Mouse (Mus musculus) hindbrain, embryonic 16.5 days (tissue): ENCODE results near the gene Ptpn3. TPM values are rescaled to one million over a fixed set of nuclear protein-coding genes. Genes with fewer than 3 reads are reported as not detected.
"Not testable (repeated sequence)": the region's sequence is repeated elsewhere in the genome, so short reads cannot be mapped to it uniquely, and the experiment has no call there.

ENCODE experiments used
- ATAC-seq: fragments of 200-750 bp; cut with Nextera tagmentation; 2 replicates; pipeline ENCODE4 v1.8.0; 2017; ENCODE audit warnings: moderate TSS enrichment, moderate library complexity
- H3K27ac ChIP-seq: fragments of 300-500 bp; sonication (generic); 2 replicates; pipeline ENCODE4 v1.5.1; 2014; ENCODE audit warnings: low read depth, mild to moderate bottlenecking, control low read depth, low read length, moderate library complexity
- H3K27me3 ChIP-seq: fragments of 300-500 bp; sonication (generic); replicated peaks from 2 replicates; pipeline ENCODE4 v1.6.1; 2014; ENCODE audit warnings: low read length; ENCODE audit not compliant: control insufficient read depth, insufficient read depth
- H3K36me3 ChIP-seq: fragments of 300-500 bp; sonication (generic); 2 replicates; pipeline ENCODE4 v1.6.1; 2014; ENCODE audit warnings: mild to moderate bottlenecking, low read length, moderate library complexity, mixed read lengths; ENCODE audit not compliant: control insufficient read depth, insufficient read depth
- H3K4me1 ChIP-seq: fragments of 300-500 bp; sonication (generic); 2 replicates; pipeline ENCODE4 v1.6.1; 2014; ENCODE audit warnings: low read depth, low read length; ENCODE audit not compliant: control insufficient read depth, insufficient read depth
- H3K4me2 ChIP-seq: fragments of 300-500 bp; sonication (generic); 2 replicates; pipeline ENCODE4 v1.6.1; 2014; ENCODE audit warnings: mild to moderate bottlenecking, low read length, control low read depth, moderate library complexity
- H3K4me3 ChIP-seq: fragments of 300-500 bp; sonication (generic); 2 replicates; pipeline ENCODE4 v1.5.1; 2014; ENCODE audit warnings: mild to moderate bottlenecking, low read length, control low read depth, moderate library complexity
- H3K9ac ChIP-seq: fragments of 300-500 bp; sonication (generic); 2 replicates; pipeline ENCODE4 v1.6.1; 2014; ENCODE audit warnings: low read depth, mild to moderate bottlenecking, control low read depth, low read length, moderate library complexity
- H3K9me3 ChIP-seq: fragments of 300-500 bp; sonication (generic); 2 replicates; pipeline ENCODE4 v1.6.1; 2014; ENCODE audit warnings: mild to moderate bottlenecking, low read length, moderate library complexity; ENCODE audit not compliant: control insufficient read depth
- WGBS: fragments of 180-500 bp; shearing (Covaris S2); extraction: QIAGEN DNeasy Blood & Tissue Kit; methylation state at CpG from one replicate; pipeline ENCODE4 v1.1.7; 2014; 5-methylcytosine and 5-hydroxymethylcytosine counted together
- polyA plus RNA-seq: library from polyadenylated mRNA; unstranded; fragments of >200 nt; fragmentation: Nextera tagmentation; extraction: Ambion mirVana; gene quantifications from 2 replicates; pipeline ENCODE4 v1.2.1, GENCODE M21; 2015

The Ptpn3 gene
- polyA plus RNA-seq, 1 experiment from 2014 or later = 2.8 TPM

GRCm38 (mm10) chr4:57202660-57203361 is 98.8 kb downstream of the Ptpn3 start:
- whole genome bisulfite sequencing = 75% methylated on average over 10 of the region's 10 CpGs
- H3K9ac ChIP-seq = no peak overlapping the region
- no peak overlapping the region for H3K27ac ChIP-seq
- H3K4me3 ChIP-seq = no peak overlapping the region
- 0 out of 2 replicates have a peak, but pooled peaks cover 6% of the 10 kb centered on the region for H3K36me3 ChIP-seq
- no peaks in the 10 kb centered on the region for H3K4me1 ChIP-seq
- peaks cover 3% of the 10 kb centered on the region; the same call in 1 of the 2 replicates for H3K9me3 ChIP-seq
- H3K4me2 ChIP-seq = no peak overlapping the region
- ATAC-seq = no peak
- H3K27me3 ChIP-seq = no peaks in the 10 kb centered on the region

- H3K9me3 ChIP-seq = peaks cover 3% of the 10 kb centered on the region; the same call in 1 of the 2 replicates
- 62% methylated on average over 7 of the region's 7 CpGs for WGBS
- no peak overlapping the region for H3K9ac ChIP-seq
- H3K27ac ChIP-seq = no peak overlapping the region
- H3K36me3 ChIP-seq = 0 out of 2 replicates have a peak, but pooled peaks cover 6% of the 10 kb centered on the region
- H3K27me3 ChIP-seq = no peaks in the 10 kb centered on the region
- no peaks in the 10 kb centered on the region for H3K4me1 ChIP-seq
- no peak overlapping the region for H3K4me3 ChIP-seq
- no peak for ATAC-seq
- no peak overlapping the region for H3K4me2 ChIP-seq
Measured at GRCm38 (mm10) chr4:57202132-57202531, 99.5 kb downstream of the Ptpn3 start.

GRCm38 (mm10) chr4:57200661-57201060 is 101.0 kb downstream of the Ptpn3 start:
- H3K9me3 ChIP-seq = peaks cover 3% of the 10 kb centered on the region; the same call in 1 of the 2 replicates
- H3K9ac ChIP-seq = no peak overlapping the region
- H3K27ac ChIP-seq = no peak overlapping the region
- ATAC-seq = no peak
- H3K36me3 ChIP-seq = 0 out of 2 replicates have a peak, but pooled peaks cover 6% of the 10 kb centered on the region
- H3K4me1 ChIP-seq = no peaks in the 10 kb centered on the region
- H3K27me3 ChIP-seq = no peaks in the 10 kb centered on the region
- H3K4me3 ChIP-seq = no peak overlapping the region
- H3K4me2 ChIP-seq = no peak overlapping the region
- WGBS = 88% methylated on average over 6 of the region's 6 CpGs

GRCm38 (mm10) chr4:57198666-57199393 is 102.8 kb downstream of the Ptpn3 start:
- H3K27ac ChIP-seq, ATAC-seq, H3K9me3 ChIP-seq, H3K27me3 ChIP-seq, H3K9ac ChIP-seq, H3K4me3 ChIP-seq, H3K36me3 ChIP-seq, H3K4me2 ChIP-seq, H3K4me1 ChIP-seq: not testable (repeated sequence)
- WGBS = 97% methylated on average over 20 of the region's 20 CpGs

GRCm38 (mm10) chr4:57191543-57192283 is 109.9 kb downstream of the Ptpn3 start:
- Histone ChIP-seq H3K27ac (no peak overlapping the region), H3K27me3 (no peaks in the 10 kb centered on the region), H3K4me3 (no peak overlapping the region), H3K9ac (no peak overlapping the region), H3K4me2 (no peak overlapping the region), H3K9me3 (no peaks in the 10 kb centered on the region), H3K4me1 (no peaks in the 10 kb centered on the region), H3K36me3 (no peaks in the 10 kb centered on the region)
- 70% methylated on average over 9 of the region's 9 CpGs for WGBS
- ATAC-seq = no peak

- Histone ChIP-seq H3K27ac (no peak overlapping the region), H3K9me3 (no peaks in the 10 kb centered on the region), H3K36me3 (no peaks in the 10 kb centered on the region), H3K4me1 (no peaks in the 10 kb centered on the region), H3K9ac (no peak overlapping the region), H3K27me3 (no peaks in the 10 kb centered on the region), H3K4me3 (no peak overlapping the region), H3K4me2 (no peak overlapping the region)
- WGBS = 85% methylated on average over 2 of the region's 2 CpGs
- no peak for ATAC-seq
Measured at GRCm38 (mm10) chr4:57189881-57190280, 111.8 kb downstream of the Ptpn3 start.

- Histone ChIP-seq H3K36me3 (no peaks in the 10 kb centered on the region), H3K27me3 (no peaks in the 10 kb centered on the region), H3K4me3 (no peak overlapping the region), H3K4me2 (no peak overlapping the region), H3K27ac (no peak overlapping the region), H3K9me3 (no peaks in the 10 kb centered on the region), H3K9ac (no peak overlapping the region), H3K4me1 (no peaks in the 10 kb centered on the region)
- 23% methylated on average over 6 of the region's 6 CpGs for WGBS
- ATAC-seq = no peak
Measured at GRCm38 (mm10) chr4:57186035-57186434, 115.6 kb downstream of the Ptpn3 start.

GRCm38 (mm10) chr4:57185462-57185861 is 116.2 kb downstream of the Ptpn3 start:
- WGBS = 85% methylated on average over 8 of the region's 8 CpGs
- H3K36me3 ChIP-seq = no peaks in the 10 kb centered on the region
- no peak overlapping the region for H3K27ac ChIP-seq
- H3K4me1 ChIP-seq = no peaks in the 10 kb centered on the region
- H3K9ac ChIP-seq = no peak overlapping the region
- no peaks in the 10 kb centered on the region for H3K27me3 ChIP-seq
- no peaks in the 10 kb centered on the region for H3K9me3 ChIP-seq
- no peak overlapping the region for H3K4me2 ChIP-seq
- no peak for ATAC-seq
- no peak overlapping the region for H3K4me3 ChIP-seq

GRCm38 (mm10) chr4:57183493-57183892 is 118.1 kb downstream of the Ptpn3 start:
- Histone ChIP-seq H3K9me3 (no peaks in the 10 kb centered on the region), H3K36me3 (no peaks in the 10 kb centered on the region), H3K27me3 (no peaks in the 10 kb centered on the region), H3K9ac (no peak overlapping the region), H3K27ac (no peak overlapping the region), H3K4me1 (no peaks in the 10 kb centered on the region), H3K4me3 (no peak overlapping the region), H3K4me2 (no peak overlapping the region)
- WGBS = 81% methylated on average over 4 of the region's 4 CpGs
- no peak for ATAC-seq
